Mouse (Mus musculus): ENCODE measurements around the gene Sat2.

DNA sequence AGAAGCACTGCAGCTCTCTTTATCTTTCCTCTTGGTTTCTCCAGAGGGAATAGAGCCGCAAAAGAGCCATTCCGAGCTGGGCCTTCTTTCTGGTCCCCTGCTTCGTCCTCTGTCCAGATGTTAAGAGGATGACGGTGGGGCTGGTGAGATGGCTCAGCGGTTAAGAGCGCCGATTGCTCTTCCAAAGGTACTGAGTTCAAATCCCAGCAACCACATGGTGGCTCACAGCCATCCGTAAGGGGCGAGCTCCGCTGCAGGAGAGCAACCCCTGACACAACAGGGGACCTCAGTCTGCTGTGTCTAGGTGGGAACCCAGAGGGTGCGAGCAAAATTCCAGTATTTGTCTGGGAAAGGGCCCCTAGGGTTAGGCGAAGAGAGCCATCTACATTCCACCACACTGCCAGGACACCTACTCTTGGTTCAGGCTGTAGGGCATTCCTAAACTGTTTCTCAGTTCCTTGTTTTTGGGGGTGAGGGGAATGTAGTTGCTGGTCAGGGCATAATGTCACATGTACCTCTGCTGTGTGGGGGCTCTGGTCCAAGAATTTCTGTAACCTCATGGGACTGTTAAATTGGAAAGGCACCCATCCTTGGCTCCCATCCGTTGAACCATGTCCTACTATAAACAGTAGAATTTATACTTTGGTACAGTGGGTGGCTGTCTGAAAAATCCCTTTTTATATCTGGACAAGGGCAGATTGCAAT lies 41.3 kb downstream of the Sat2 start:
- TF ChIP-seq CTCF (IDR thresholded peaks at IDR 0.05; ENCODE audit: low read depth, low read length) (no peak), POLR2AphosphoS5 (IDR thresholded peaks at IDR 0.05; ENCODE audit: insufficient replicate concordance, low read depth, low read length) (no peak; the same call in 1 of the 2 replicates), GATA1 (IDR thresholded peaks at IDR 0.05; ENCODE audit: borderline replicate concordance, low read length) (no peak), TAL1 (conservative IDR thresholded peaks at IDR 0.05; ENCODE audit: low read depth, low read length) (no peak), GATA2 (IDR thresholded peaks at IDR 0.05; ENCODE audit: borderline replicate concordance, low read depth, low read length) (no peak)

Data from G1E (cell line).